Mouse (Mus musculus) midbrain, embryonic 12.5 days (tissue): ENCODE results near the gene Gnai3. TPM values are rescaled to one million over a fixed set of nuclear protein-coding genes. Genes with fewer than 3 reads are reported as not detected.

ENCODE experiments used
- ATAC-seq: fragments of 200-750 bp; cut with Nextera tagmentation; 2 replicates; pipeline ENCODE4 v1.8.0; 2017; ENCODE audit warnings: low read depth, moderate TSS enrichment, moderate library complexity; ENCODE audit not compliant: low FRiP score
- H3K27ac ChIP-seq: fragments of 300-500 bp; sonication (generic); replicated peaks from 2 replicates; pipeline ENCODE4 v1.5.1; 2016; ENCODE audit warnings: mild to moderate bottlenecking
- H3K27me3 ChIP-seq: fragments of 300-500 bp; sonication (generic); 2 replicates; pipeline ENCODE4 v1.6.1; 2016; ENCODE audit warnings: mild to moderate bottlenecking
- H3K36me3 ChIP-seq: fragments of 300-500 bp; sonication (generic); 2 replicates; pipeline ENCODE4 v1.6.1; 2016
- H3K4me1 ChIP-seq: fragments of 300-500 bp; sonication (generic); 2 replicates; pipeline ENCODE4 v1.6.1; 2016
- H3K4me2 ChIP-seq: fragments of 300-500 bp; sonication (generic); replicated peaks from 2 replicates; pipeline ENCODE4 v1.6.1; 2016; ENCODE audit warnings: mild to moderate bottlenecking, moderate library complexity
- H3K4me3 ChIP-seq: fragments of 300-500 bp; sonication (generic); 2 replicates; pipeline ENCODE4 v1.5.1; 2016; ENCODE audit warnings: mild to moderate bottlenecking
- H3K9ac ChIP-seq: fragments of 300-500 bp; sonication (generic); replicated peaks from 2 replicates; pipeline ENCODE4 v1.6.1; 2016; ENCODE audit warnings: mild to moderate bottlenecking, moderate library complexity
- H3K9me3 ChIP-seq: fragments of 300-500 bp; sonication (generic); 2 replicates; pipeline ENCODE4 v1.6.1; 2016; ENCODE audit warnings: mild to moderate bottlenecking
- WGBS: fragments of 180-500 bp; shearing (Covaris S2); methylation state at CpG from one replicate; pipeline ENCODE4 v1.1.7; 2016; 5-methylcytosine and 5-hydroxymethylcytosine counted together
- polyA plus RNA-seq: library from polyadenylated mRNA; unstranded; fragments of >200 nt; fragmentation: Nextera tagmentation; extraction: Ambion mirVana; gene quantifications from 2 replicates; pipeline ENCODE4 v1.2.1, GENCODE M21; 2016

Gnai3 gene
- polyA plus RNA-seq, 1 experiment from 2014 or later: 199 TPM

GRCm38 (mm10) chr3:108097656-108098055 lies 48.3 kb downstream of the Gnai3 start:
- H3K4me1 ChIP-seq: peaks cover 12% of the 10 kb centered on the region
- H3K9me3 ChIP-seq: no peaks in the 10 kb centered on the region
- H3K27ac ChIP-seq: no peak overlapping the region
- no peak overlapping the region for H3K9ac ChIP-seq
- no peak for ATAC-seq
- no peaks in the 10 kb centered on the region for H3K27me3 ChIP-seq
- no peak overlapping the region for H3K4me3 ChIP-seq
- no peak overlapping the region for H3K4me2 ChIP-seq
- WGBS: 87% methylated on average over 8 of the region's 8 CpGs
- no peaks in the 10 kb centered on the region for H3K36me3 ChIP-seq

GRCm38 (mm10) chr3:108096726-108097125 lies 49.2 kb downstream of the Gnai3 start:
- Histone ChIP-seq H3K36me3 (no peaks in the 10 kb centered on the region), H3K9ac (no peak overlapping the region), H3K9me3 (no peaks in the 10 kb centered on the region), H3K27me3 (no peaks in the 10 kb centered on the region), H3K27ac (no peak overlapping the region), H3K4me1 (peaks cover 13% of the 10 kb centered on the region), H3K4me3 (no peak overlapping the region), H3K4me2 (no peak overlapping the region)
- WGBS: 89% methylated on average over 10 of the region's 10 CpGs
- ATAC-seq: no peak

GRCm38 (mm10) chr3:108096226-108096625 lies 49.7 kb downstream of the Gnai3 start:
- no peak overlapping the region for H3K4me2 ChIP-seq
- peaks cover 13% of the 10 kb centered on the region for H3K4me1 ChIP-seq
- H3K9ac ChIP-seq: no peak overlapping the region
- no peaks in the 10 kb centered on the region for H3K27me3 ChIP-seq
- WGBS: 72% methylated on average over 8 of the region's 8 CpGs
- no peaks in the 10 kb centered on the region for H3K36me3 ChIP-seq
- H3K4me3 ChIP-seq: no peak overlapping the region
- no peak for ATAC-seq
- H3K27ac ChIP-seq: no peak overlapping the region
- H3K9me3 ChIP-seq: no peaks in the 10 kb centered on the region

- no peak for ATAC-seq
- H3K36me3 ChIP-seq: no peaks in the 10 kb centered on the region
- no peaks in the 10 kb centered on the region for H3K27me3 ChIP-seq
- WGBS: 93% methylated on average over 12 of the region's 12 CpGs
- H3K4me1 ChIP-seq: peaks cover 5% of the 10 kb centered on the region; the same call in 1 of the 2 replicates
- no peak overlapping the region for H3K4me2 ChIP-seq
- H3K9me3 ChIP-seq: no peaks in the 10 kb centered on the region
- no peak overlapping the region for H3K9ac ChIP-seq
- H3K4me3 ChIP-seq: no peak overlapping the region
- H3K27ac ChIP-seq: no peak overlapping the region
Observed at GRCm38 (mm10) chr3:108094976-108095760, 50.8 kb downstream of the Gnai3 start.

GRCm38 (mm10) chr3:108094146-108094545 lies 51.8 kb downstream of the Gnai3 start:
- H3K4me3 ChIP-seq: no peak overlapping the region
- no peak overlapping the region for H3K9ac ChIP-seq
- no peaks in the 10 kb centered on the region for H3K9me3 ChIP-seq
- H3K27ac ChIP-seq: no peak overlapping the region
- ATAC-seq: no peak
- H3K4me1 ChIP-seq: peaks cover 8% of the 10 kb centered on the region; the same call in 1 of the 2 replicates
- no peaks in the 10 kb centered on the region for H3K36me3 ChIP-seq
- no peaks in the 10 kb centered on the region for H3K27me3 ChIP-seq
- no peak overlapping the region for H3K4me2 ChIP-seq
- 64% methylated on average over 1 of the region's 1 CpGs for WGBS

GRCm38 (mm10) chr3:108093306-108093705 lies 52.6 kb downstream of the Gnai3 start:
- H3K9me3 ChIP-seq: no peaks in the 10 kb centered on the region
- 45% methylated on average over 6 of the region's 6 CpGs for WGBS
- H3K27ac ChIP-seq: no peak overlapping the region
- no peak overlapping the region for H3K9ac ChIP-seq
- ATAC-seq: no peak
- no peaks in the 10 kb centered on the region for H3K36me3 ChIP-seq
- no peaks in the 10 kb centered on the region for H3K27me3 ChIP-seq
- peaks cover 10% of the 10 kb centered on the region; the same call in 1 of the 2 replicates for H3K4me1 ChIP-seq
- H3K4me3 ChIP-seq: no peak overlapping the region
- no peak overlapping the region for H3K4me2 ChIP-seq

- Histone ChIP-seq H3K4me3 (no peak within 1 kb of the TSS), H3K9me3 (no peaks in the 10 kb centered on the region), H3K9ac (no peak within 1 kb of the TSS), H3K4me2 (no peak within 1 kb of the TSS), H3K27ac (no peak within 1 kb of the TSS), H3K27me3 (no peaks in the 10 kb centered on the region), H3K36me3 (no peaks in the 10 kb centered on the region), H3K4me1 (peaks cover 10% of the 10 kb centered on the region; the same call in 1 of the 2 replicates)
- no peak for ATAC-seq
- WGBS: 60% methylated on average over 15 of the region's 15 CpGs
Observed at GRCm38 (mm10) chr3:108092536-108093115, 53.3 kb downstream of the Gnai3 start, which contains the start of gene Gnat2. Gene Gnat2 (plus strand): TSS chr3:108092789.

- no peak for ATAC-seq
- Histone ChIP-seq H3K4me3 (no peak overlapping the region), H3K9ac (no peak overlapping the region), H3K27me3 (no peaks in the 10 kb centered on the region), H3K4me2 (no peak overlapping the region), H3K4me1 (peaks cover 10% of the 10 kb centered on the region; the same call in 1 of the 2 replicates), H3K27ac (no peak overlapping the region), H3K9me3 (no peaks in the 10 kb centered on the region), H3K36me3 (no peaks in the 10 kb centered on the region)
- WGBS: 81% methylated on average over 6 of the region's 6 CpGs
Observed at GRCm38 (mm10) chr3:108092030-108092429, 53.9 kb downstream of the Gnai3 start.

GRCm38 (mm10) chr3:108090561-108090960 lies 55.4 kb downstream of the Gnai3 start:
- no peak overlapping the region for H3K9ac ChIP-seq
- ATAC-seq: no peak
- no peaks in the 10 kb centered on the region for H3K9me3 ChIP-seq
- WGBS: 82% methylated on average over 2 of the region's 2 CpGs
- no peak overlapping the region for H3K4me2 ChIP-seq
- no peaks in the 10 kb centered on the region for H3K27me3 ChIP-seq
- no peak overlapping the region for H3K4me3 ChIP-seq
- no peaks in the 10 kb centered on the region for H3K36me3 ChIP-seq
- peaks cover 23% of the 10 kb centered on the region for H3K4me1 ChIP-seq
- H3K27ac ChIP-seq: no peak overlapping the region

GRCm38 (mm10) chr3:108089916-108090315 lies 56.0 kb downstream of the Gnai3 start:
- H3K36me3 ChIP-seq: no peaks in the 10 kb centered on the region
- no peak overlapping the region for H3K9ac ChIP-seq
- WGBS: 50% methylated on average over 2 of the region's 2 CpGs
- H3K27me3 ChIP-seq: no peaks in the 10 kb centered on the region
- H3K27ac ChIP-seq: no peak overlapping the region
- H3K9me3 ChIP-seq: no peaks in the 10 kb centered on the region
- no peak for ATAC-seq
- H3K4me1 ChIP-seq: peaks cover 29% of the 10 kb centered on the region
- no peak overlapping the region for H3K4me2 ChIP-seq
- no peak overlapping the region for H3K4me3 ChIP-seq

GRCm38 (mm10) chr3:108088842-108089380 lies 57.0 kb downstream of the Gnai3 start:
- 36% methylated on average over 5 of the region's 5 CpGs for WGBS
- Histone ChIP-seq H3K27me3 (no peaks in the 10 kb centered on the region), H3K4me2 (no peak overlapping the region), H3K4me1 (peaks cover 37% of the 10 kb centered on the region), H3K36me3 (no peaks in the 10 kb centered on the region), H3K4me3 (no peak overlapping the region), H3K27ac (no peak overlapping the region), H3K9ac (no peak overlapping the region), H3K9me3 (no peaks in the 10 kb centered on the region)
- no peak for ATAC-seq

- Histone ChIP-seq H3K4me2 (peak overlapping the region; percentile 99; the same call in 1 of the 2 replicates), H3K36me3 (no peaks in the 10 kb centered on the region), H3K27me3 (no peaks in the 10 kb centered on the region), H3K27ac (no peak overlapping the region), H3K9ac (no peak overlapping the region), H3K4me1 (peaks cover 45% of the 10 kb centered on the region), H3K9me3 (no peaks in the 10 kb centered on the region), H3K4me3 (no peak overlapping the region)
- WGBS: 90% methylated on average over 3 of the region's 3 CpGs
- ATAC-seq: no peak
Observed at GRCm38 (mm10) chr3:108087329-108087728, 58.6 kb downstream of the Gnai3 start.
